Mouse (Mus musculus) MEL (cell line): ENCODE data around the gene Fem1a.

Experiments
- CTCF ChIP-seq, 3 experiments: IDR thresholded peaks in 2 of 3; conservative IDR thresholded peaks in 1 of 3; 2 replicates each; pipeline ENCODE4 v1.5.1; 2011 to 2012; ENCODE audit warnings: low read length in 3 of 3, low read depth in 2 of 3, mild to moderate bottlenecking in 2 of 3, improper control_type of control experiment in 1 of 3, inconsistent platforms in 1 of 3, mixed read lengths in 1 of 3, moderate library complexity in 1 of 3; ENCODE audit not compliant: control insufficient read depth in 1 of 3, insufficient read depth in 1 of 3, poor library complexity in 1 of 3, severe bottlenecking in 1 of 3
- HCFC1 ChIP-seq: IDR thresholded peaks from 2 replicates; pipeline ENCODE4 v1.6.1; 2012; ENCODE audit warnings: low read depth, mild to moderate bottlenecking, inconsistent platforms, low read length, improper control_type of control experiment, moderate library complexity
- MYC ChIP-seq: IDR thresholded peaks from 2 replicates; pipeline ENCODE4 v1.6.1; 2011; ENCODE audit warnings: low read depth, mild to moderate bottlenecking, low read length, improper control_type of control experiment, moderate library complexity
- POLR2A ChIP-seq, 2 experiments: IDR thresholded peaks; 2 replicates each; pipeline ENCODE4 v1.6.1; 2011 to 2012; ENCODE audit warnings: low read length in 2 of 2, mild to moderate bottlenecking in 2 of 2, control low read depth in 1 of 2, improper control_type of control experiment in 1 of 2, low read depth in 1 of 2, moderate library complexity in 1 of 2; ENCODE audit not compliant: control insufficient read depth in 1 of 2, insufficient read depth in 1 of 2, poor library complexity in 1 of 2
- USF2 ChIP-seq, 2 experiments: IDR thresholded peaks; 2 replicates each; pipeline ENCODE4 v1.6.1; 2011 to 2012; ENCODE audit warnings: improper control_type of control experiment in 2 of 2, low read length in 2 of 2, borderline replicate concordance in 1 of 2, inconsistent platforms in 1 of 2, low read depth in 1 of 2, mild to moderate bottlenecking in 1 of 2; ENCODE audit not compliant: insufficient read depth in 1 of 2
- ZMIZ1 ChIP-seq: IDR thresholded peaks from 2 replicates; pipeline ENCODE4 v1.6.1; 2012; ENCODE audit warnings: low read depth, mild to moderate bottlenecking, inconsistent platforms, low read length, improper control_type of control experiment, moderate library complexity

DNA sequence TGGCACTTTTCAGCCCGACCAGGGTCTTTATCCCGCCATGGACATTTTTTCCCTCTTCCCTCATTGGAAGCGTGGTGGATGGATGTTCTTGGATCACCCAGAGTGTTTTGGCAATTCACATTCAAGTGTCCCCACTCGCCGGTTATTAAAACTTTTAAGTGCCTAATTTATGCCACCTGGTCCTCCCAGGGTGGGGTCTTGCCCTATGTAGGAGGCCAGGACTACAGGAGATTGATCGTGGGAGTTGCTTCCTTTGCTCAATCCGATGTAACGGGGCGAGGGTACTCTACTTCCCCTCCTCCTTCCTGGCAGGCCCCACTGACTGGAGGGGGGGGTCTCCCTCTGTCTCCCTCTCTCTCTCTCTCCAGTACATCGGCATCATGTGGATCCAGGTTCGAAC, 48.1 kb downstream of the Fem1a start:
- TF ChIP-seq CTCF (IDR thresholded peaks at IDR 0.05 in 2 of 3, conservative IDR thresholded peaks at IDR 0.05 in 1 of 3; ENCODE audit: control insufficient read depth in 1 of 3, insufficient read depth in 1 of 3, low read depth in 2 of 3, low read length in 3 of 3, poor library complexity in 1 of 3, severe bottlenecking in 1 of 3) (no peak), HCFC1 (no peak), MYC (no peak), POLR2A (IDR thresholded peaks at IDR 0.05; ENCODE audit: control insufficient read depth in 1 of 2, insufficient read depth in 1 of 2, low read depth in 1 of 2, low read length in 2 of 2, poor library complexity in 1 of 2) (no peak), USF2 (IDR thresholded peaks at IDR 0.05; ENCODE audit: borderline replicate concordance in 1 of 2, insufficient read depth in 1 of 2, low read depth in 1 of 2, low read length in 2 of 2) (no peak), ZMIZ1 (no peak)
